Mouse (Mus musculus) G1E (cell line): Measurements from ENCODE around the gene Hectd4. TPM values are rescaled to one million over a fixed set of nuclear protein-coding genes. Genes with fewer than 3 reads are reported as not detected.
"Not testable (repeated sequence)": the region's sequence is repeated elsewhere in the genome, so short reads cannot be mapped to it uniquely, and the experiment has no call there.

Source experiments
- ATAC-seq: 2 replicates; pipeline ENCODE4 v1.8.0; 2016; ENCODE audit warnings: mild to moderate bottlenecking; ENCODE audit not compliant: insufficient number of reproducible peaks, poor library complexity, low FRiP score, severe bottlenecking; ENCODE audit errors: extremely low read depth
- DNase-seq: peaks from one replicate; pipeline ENCODE4 v3.0.0; 2012; ENCODE audit warnings: low spot score
- H3K27me3 ChIP-seq: 2 replicates; pipeline ENCODE4 v1.6.1; 2012; ENCODE audit warnings: mild to moderate bottlenecking, low read length, inconsistent platforms; ENCODE audit not compliant: insufficient read depth
- H3K36me3 ChIP-seq: replicated peaks from 2 replicates; pipeline ENCODE3; 2012; ENCODE audit warnings: mild to moderate bottlenecking, inconsistent platforms
- H3K4me1 ChIP-seq: 2 replicates; pipeline ENCODE4 v1.6.1; 2012; ENCODE audit warnings: low read depth, low read length, inconsistent platforms, mixed read lengths; ENCODE audit not compliant: insufficient read depth
- H3K4me3 ChIP-seq: 2 replicates; pipeline ENCODE4 v1.5.1; 2012; ENCODE audit warnings: low read depth, mild to moderate bottlenecking, inconsistent platforms, low read length, moderate library complexity, mixed read lengths
- H3K9me3 ChIP-seq: replicated peaks from 2 replicates; pipeline ENCODE4 v1.6.1; 2012; ENCODE audit warnings: inconsistent platforms
- CTCF ChIP-seq: IDR thresholded peaks from 2 replicates; pipeline ENCODE4 v1.5.1; 2012; ENCODE audit warnings: low read depth, low read length, inconsistent platforms, mixed read lengths
- GATA1 ChIP-seq: IDR thresholded peaks from 2 replicates; pipeline ENCODE4 v1.6.1; 2012; ENCODE audit warnings: borderline replicate concordance, low read length, inconsistent platforms, mixed read lengths
- GATA2 ChIP-seq: IDR thresholded peaks from 2 replicates; pipeline ENCODE4 v1.6.1; 2012; ENCODE audit warnings: low read depth, low read length, inconsistent platforms, borderline replicate concordance
- POLR2AphosphoS5 ChIP-seq: IDR thresholded peaks from 2 replicates; pipeline ENCODE4 v1.6.1; 2012; ENCODE audit warnings: low read depth, low read length, inconsistent platforms; ENCODE audit not compliant: insufficient replicate concordance
- TAL1 ChIP-seq: conservative IDR thresholded peaks from 2 replicates; pipeline ENCODE4 v1.6.1; 2012; ENCODE audit warnings: low read depth, low read length, inconsistent platforms, mixed read lengths
- polyA plus RNA-seq: library from polyadenylated mRNA; stranded (reverse); fragments of >175 nt; gene quantifications from 2 replicates; pipeline ENCODE4 v1.2.3, GENCODE M21; 2012
- total RNA-seq, 2 experiments: library from RNA; stranded (forward) in 1 of 2; stranded (reverse) in 1 of 2; fragments of 200-1000 nt in 1 of 2; fragments of >200 nt in 1 of 2; fragmentation: Nextera tagmentation in 1 of 2; gene quantifications; 2 replicates each; pipeline ENCODE4 v1.2.3; 2014 to 2017

Hectd4 gene
- total and polyA plus RNA-seq, 3 experiments: 22.8 to 177 (median 22.8) TPM

DNA sequence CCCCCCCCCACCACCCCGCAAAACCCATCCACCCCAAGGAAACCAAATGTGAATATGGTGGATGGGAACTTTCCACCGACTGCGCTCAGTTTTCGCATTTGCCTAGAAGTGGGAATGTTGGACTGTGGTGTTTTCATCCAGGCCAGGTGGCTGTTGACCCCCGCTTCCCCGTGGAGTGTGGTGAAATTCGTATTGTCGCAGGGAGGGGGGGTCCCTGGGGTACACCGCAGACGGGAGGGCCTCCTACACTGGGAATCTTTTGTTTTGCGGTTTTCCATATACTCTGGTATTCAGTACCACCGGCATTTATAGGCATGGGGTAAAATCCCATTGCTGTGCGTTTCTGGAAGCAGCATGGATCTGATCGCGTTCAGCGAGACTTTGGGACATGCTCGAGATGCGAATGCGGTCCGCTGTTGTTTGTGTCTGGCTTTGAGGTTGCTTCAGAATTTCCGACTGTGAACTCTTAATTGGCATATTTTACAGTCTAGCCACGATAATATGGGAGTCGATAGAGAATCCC, 1.4 kb downstream of the Hectd4 start:
- peaks cover 44% of the 10 kb centered on the region for H3K4me1 ChIP-seq
- DNase-seq: no peak
- no peaks in the 10 kb centered on the region for H3K27me3 ChIP-seq
- H3K36me3 ChIP-seq: peaks cover 12% of the 10 kb centered on the region
- peak overlapping the region; percentile 88 for H3K4me3 ChIP-seq
- ATAC-seq: no peak
- no peaks in the 10 kb centered on the region for H3K9me3 ChIP-seq
- TF ChIP-seq GATA2 (no peak), CTCF (no peak), GATA1 (no peak), POLR2AphosphoS5 (no peak), TAL1 (no peak)

DNA sequence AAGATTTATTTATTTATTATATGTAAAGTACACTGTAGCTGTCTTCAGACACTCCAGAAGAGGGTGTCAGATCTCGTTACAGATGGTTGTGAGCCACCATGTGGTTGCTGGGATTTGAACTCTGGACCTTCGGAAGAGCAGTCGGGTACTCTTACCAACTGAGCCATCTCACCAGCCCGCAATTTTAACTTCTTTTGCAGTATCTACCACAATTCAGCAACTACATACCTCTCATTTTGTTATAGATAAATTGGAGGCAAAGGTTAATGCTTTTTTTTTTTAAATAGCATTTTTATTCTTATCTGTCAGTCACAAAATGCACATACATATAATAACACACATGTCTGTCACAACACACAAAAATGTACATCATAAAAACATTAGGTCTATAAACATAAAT, 4.0 kb downstream of the Hectd4 start:
- not testable (repeated sequence) for H3K4me3 ChIP-seq, H3K27me3 ChIP-seq, H3K9me3 ChIP-seq, ATAC-seq, DNase-seq
- Histone ChIP-seq H3K36me3 (peaks cover 29% of the 10 kb centered on the region), H3K4me1 (peaks cover 54% of the 10 kb centered on the region)

- TF ChIP-seq TAL1: no peak
- TF ChIP-seq POLR2AphosphoS5: no peak
- TF ChIP-seq CTCF: no peak
- no peak for TF ChIP-seq GATA2
- Histone ChIP-seq H3K4me3 (no peak overlapping the region), H3K9me3 (no peaks in the 10 kb centered on the region), H3K27me3 (no peaks in the 10 kb centered on the region), H3K36me3 (peaks cover 37% of the 10 kb centered on the region), H3K4me1 (peaks cover 53% of the 10 kb centered on the region)
- DNase-seq (no peak), ATAC-seq (no peak)
These were observed 4.8 kb downstream of the Hectd4 start for GRCm38 (mm10) chr5:121224856-121225255.

GRCm38 (mm10) chr5:121225854-121226253, 5.8 kb downstream of the Hectd4 start:
- DNase-seq (no peak), ATAC-seq (no peak)
- no peak for TF ChIP-seq GATA1
- TF ChIP-seq TAL1: no peak
- TF ChIP-seq POLR2AphosphoS5: no peak
- TF ChIP-seq GATA2: no peak
- no peak for TF ChIP-seq CTCF
- H3K9me3 ChIP-seq: no peaks in the 10 kb centered on the region
- no peaks in the 10 kb centered on the region for H3K27me3 ChIP-seq
- H3K36me3 ChIP-seq: peaks cover 47% of the 10 kb centered on the region
- H3K4me3 ChIP-seq: no peak overlapping the region
- peaks cover 62% of the 10 kb centered on the region for H3K4me1 ChIP-seq

DNA sequence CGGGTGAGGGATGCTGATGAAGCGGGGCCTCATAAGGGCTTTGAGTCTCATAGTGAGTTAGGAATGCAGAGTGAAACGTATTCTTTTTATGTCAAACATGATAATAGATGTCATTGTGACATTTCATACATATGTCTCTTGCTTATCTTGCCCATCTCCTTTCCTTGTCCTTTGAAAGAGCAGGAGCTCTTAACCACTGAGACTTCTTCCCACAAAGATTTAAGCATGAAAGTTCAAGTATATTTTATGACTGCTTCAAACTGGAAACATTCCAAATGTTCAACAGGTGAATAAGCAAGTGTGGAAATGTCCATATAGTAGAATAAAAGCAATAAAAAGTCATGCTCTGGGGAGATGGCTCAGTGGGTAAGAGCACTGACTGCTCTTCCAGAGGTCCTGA, 6.4 kb downstream of the Hectd4 start:
- TF ChIP-seq GATA2 (no peak), TAL1 (no peak)
- H3K27me3 ChIP-seq: no peaks in the 10 kb centered on the region
- DNase-seq: no peak
- peaks cover 50% of the 10 kb centered on the region for H3K36me3 ChIP-seq
- no peak for ATAC-seq
- no peak overlapping the region; the same call in 1 of the 2 replicates for H3K4me3 ChIP-seq
- peaks cover 66% of the 10 kb centered on the region for H3K4me1 ChIP-seq
- H3K9me3 ChIP-seq: no peaks in the 10 kb centered on the region

DNA sequence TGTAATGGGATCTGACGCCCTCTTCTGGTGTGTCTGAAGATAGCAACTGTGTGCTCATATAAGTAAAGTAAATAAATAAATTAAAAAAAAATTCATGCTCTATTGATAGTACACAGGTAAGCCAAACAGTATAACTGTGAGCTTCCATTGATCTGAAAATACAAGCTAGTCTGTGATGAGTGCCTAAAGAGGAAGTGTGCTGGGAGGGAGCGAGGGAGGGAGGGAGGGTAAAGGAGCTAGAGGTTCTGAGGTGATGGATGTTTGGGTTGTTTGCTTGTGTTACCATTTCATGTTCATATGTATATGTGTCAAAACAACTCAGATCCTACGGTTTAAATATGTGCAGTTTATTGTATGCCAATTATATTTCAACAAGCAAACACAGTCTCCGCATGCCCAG, 6.8 kb downstream of the Hectd4 start:
- DNase-seq (no peak), ATAC-seq (peak; percentile 54)
- H3K4me3 ChIP-seq: no peak overlapping the region
- H3K27me3 ChIP-seq: no peaks in the 10 kb centered on the region
- no peak for TF ChIP-seq POLR2AphosphoS5
- no peak for TF ChIP-seq CTCF
- TF ChIP-seq TAL1: no peak
- no peak for TF ChIP-seq GATA2
- TF ChIP-seq GATA1: no peak
- no peaks in the 10 kb centered on the region for H3K9me3 ChIP-seq
- peaks cover 68% of the 10 kb centered on the region for H3K4me1 ChIP-seq
- peaks cover 52% of the 10 kb centered on the region for H3K36me3 ChIP-seq

DNA sequence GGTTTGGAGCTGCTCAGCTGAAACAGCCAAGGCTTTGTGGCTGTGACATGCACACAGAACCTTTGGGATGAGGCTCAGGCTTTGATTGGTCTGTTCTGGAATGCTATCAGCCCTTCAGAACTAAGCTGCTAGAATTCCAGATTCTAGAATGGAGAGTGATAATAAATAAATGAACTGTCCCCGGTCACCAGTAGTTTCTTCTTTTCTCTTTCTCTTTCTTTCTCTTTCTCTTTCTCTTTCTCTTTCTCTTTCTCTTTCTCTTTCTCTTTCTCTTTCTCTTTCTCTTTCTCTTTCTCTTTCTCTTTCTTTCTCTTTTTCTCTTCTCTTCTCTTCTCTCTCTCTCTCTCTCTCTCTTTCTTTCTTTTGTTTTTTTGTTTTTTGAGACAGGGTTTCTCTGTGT, 7.3 kb downstream of the Hectd4 start:
- not testable (repeated sequence) for H3K4me3 ChIP-seq, H3K27me3 ChIP-seq, ATAC-seq, DNase-seq, H3K9me3 ChIP-seq
- Histone ChIP-seq H3K4me1 (peaks cover 71% of the 10 kb centered on the region), H3K36me3 (peaks cover 56% of the 10 kb centered on the region)
